Mouse (Mus musculus) left cerebral cortex, adult 2 months (tissue): Measurements from ENCODE around the gene Atp5h. TPM values are rescaled to one million over a fixed set of nuclear protein-coding genes. Genes with fewer than 3 reads are reported as not detected.

Source experiments
- DNase-seq, 2 experiments: peaks; one replicate each; pipeline ENCODE4 v3.0.0; 2021 to 2022; ENCODE audit warnings: low spot score in 2 of 2, mixed read lengths in 1 of 2; ENCODE audit errors: extremely low spot score in 1 of 2
- H3K27ac ChIP-seq: fragments of 200-600 bp; 2 replicates; pipeline ENCODE4 v1.8.1; 2022
- H3K4me3 ChIP-seq: fragments of 200-600 bp; 2 replicates; pipeline ENCODE4 v1.8.1; 2022
- CTCF ChIP-seq: fragments of 200-600 bp; IDR thresholded peaks from 2 replicates; pipeline ENCODE4 v1.8.1; 2022; ENCODE audit warnings: antibody characterized with exemption, mild to moderate bottlenecking, moderate library complexity
- intact Hi-C: fragments of 180-260 bp; cut with DNase I; formaldehyde crosslinking; loops from one replicate; pipeline ENCODE4 v1.15.1; 2025
- microRNA-seq, 2 experiments: library from miRNA; unstranded; fragments of <30 nt; microRNA quantifications; one replicate each; pipeline ENCODE4 v1.2.0; 2021
- total RNA-seq, 2 experiments: library from RNA; stranded (reverse); gene quantifications; 2 replicates each; pipeline ENCODE4 v1.2.3; 2021

Atp5h gene
- total RNA-seq, 2 experiments from 2014 or later, result 436 to 465 TPM

DNA sequence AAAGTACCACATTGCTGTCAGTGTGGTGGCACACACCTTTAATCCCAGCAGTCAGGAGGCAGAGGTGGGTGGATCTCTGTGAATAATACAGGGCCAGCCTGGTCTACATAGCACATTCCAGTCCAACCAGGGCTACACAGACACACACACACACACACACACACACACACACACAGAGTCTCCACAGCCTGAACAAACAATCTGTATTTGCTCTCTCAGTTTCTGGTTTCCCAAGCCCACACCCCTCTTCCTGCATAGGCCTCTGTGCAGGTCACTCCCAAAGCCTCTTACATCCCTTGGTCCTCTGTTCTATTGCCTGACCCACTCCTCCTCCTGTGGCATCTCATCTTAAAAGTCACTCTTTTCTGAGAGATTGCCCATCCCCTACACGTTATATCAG, 47.7 kb downstream of the Atp5h start:
- H3K4me3 ChIP-seq, result no peak overlapping the region
- intact Hi-C loops, result no loop called here
- no peak for DNase-seq
- TF ChIP-seq CTCF, result no peak
- no peak overlapping the region for H3K27ac ChIP-seq

DNA sequence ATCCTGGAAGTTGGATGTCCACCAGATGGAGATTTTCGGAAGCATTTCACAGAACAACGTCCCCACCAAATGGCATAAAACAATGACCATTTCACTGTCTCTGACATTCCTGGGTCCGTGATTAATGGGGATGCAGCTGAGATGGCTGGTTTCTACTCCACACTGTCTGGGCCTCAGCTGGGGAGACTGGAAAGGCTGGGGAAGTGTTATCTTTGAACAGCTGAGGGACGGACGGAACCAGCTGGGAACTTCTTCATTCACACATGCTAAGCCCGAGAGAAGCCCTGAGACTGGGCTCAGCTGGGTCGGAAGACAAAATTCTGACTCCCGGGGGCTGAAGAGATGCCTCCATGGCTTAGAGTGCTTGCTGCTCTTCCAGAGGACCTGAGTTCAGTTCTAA, 48.4 kb downstream of the Atp5h start:
- TF ChIP-seq CTCF, result no peak
- intact Hi-C loops, result no loop called here
- no peak for DNase-seq
- H3K4me3 ChIP-seq, result no peak overlapping the region
- no peak overlapping the region for H3K27ac ChIP-seq

DNA sequence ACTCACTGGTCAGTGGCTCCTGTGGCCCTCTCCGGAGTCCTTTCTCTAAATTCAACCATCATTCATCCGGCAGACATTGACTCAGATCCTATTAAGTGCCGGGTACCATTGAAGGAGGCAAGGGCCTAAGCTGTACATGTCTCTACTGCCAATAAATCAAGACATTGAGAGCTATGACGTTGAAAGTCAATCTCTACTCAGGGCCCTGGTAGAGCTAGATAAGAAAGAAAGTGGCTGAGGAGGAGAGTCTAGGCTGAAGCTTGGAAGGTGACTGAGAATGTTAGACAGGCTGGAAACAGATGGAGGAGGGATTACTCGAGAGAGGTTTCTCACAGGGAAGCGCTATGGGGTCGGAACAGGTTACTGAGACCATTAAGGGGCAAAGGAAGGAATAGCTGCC, 49.4 kb downstream of the Atp5h start:
- TF ChIP-seq CTCF, result no peak
- DNase-seq, result no peak
- intact Hi-C loops, result no loop called here
- Histone ChIP-seq H3K27ac (no peak overlapping the region), H3K4me3 (no peak overlapping the region)

DNA sequence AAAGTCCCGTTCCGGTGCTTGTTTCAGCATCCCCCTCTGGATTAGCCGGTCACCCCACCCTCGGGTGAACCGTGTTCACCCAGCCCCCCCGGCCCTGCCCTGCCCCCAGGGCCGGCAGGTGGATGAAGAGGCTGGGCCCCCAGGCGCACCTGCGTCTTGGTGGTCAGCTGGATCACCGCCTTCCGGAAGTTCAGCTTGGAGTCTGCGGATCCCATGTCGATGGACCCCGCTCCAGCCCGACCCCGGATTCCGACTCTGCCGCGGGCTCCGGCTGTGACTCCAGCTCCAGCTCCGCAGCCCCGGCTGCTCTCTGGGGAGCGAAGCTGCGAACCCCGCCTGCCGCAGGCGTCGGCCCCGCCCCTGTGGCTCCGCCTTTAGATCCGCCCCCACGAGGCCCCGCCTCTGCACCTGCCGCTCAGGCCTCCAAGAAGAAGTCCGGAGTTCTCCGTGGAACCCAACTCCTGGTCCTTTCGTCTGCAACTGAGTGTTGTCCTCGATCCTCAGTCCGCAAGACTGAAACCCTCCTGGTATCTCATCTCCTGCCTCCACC, 52.3 kb downstream of the Atp5h start, which contains the start of gene Hid1:
Gene Hid1, minus strand, starts transcription at position 362 of the 550 bp plus-strand sequence.
- no peak for TF ChIP-seq CTCF
- H3K4me3 ChIP-seq, result peak within 1 kb of the TSS; percentile 86
- DNase-seq, result peak; percentile 89 to 90
- intact Hi-C loops, result no loop called here
- H3K27ac ChIP-seq, result peak within 1 kb of the TSS; percentile 90

DNA sequence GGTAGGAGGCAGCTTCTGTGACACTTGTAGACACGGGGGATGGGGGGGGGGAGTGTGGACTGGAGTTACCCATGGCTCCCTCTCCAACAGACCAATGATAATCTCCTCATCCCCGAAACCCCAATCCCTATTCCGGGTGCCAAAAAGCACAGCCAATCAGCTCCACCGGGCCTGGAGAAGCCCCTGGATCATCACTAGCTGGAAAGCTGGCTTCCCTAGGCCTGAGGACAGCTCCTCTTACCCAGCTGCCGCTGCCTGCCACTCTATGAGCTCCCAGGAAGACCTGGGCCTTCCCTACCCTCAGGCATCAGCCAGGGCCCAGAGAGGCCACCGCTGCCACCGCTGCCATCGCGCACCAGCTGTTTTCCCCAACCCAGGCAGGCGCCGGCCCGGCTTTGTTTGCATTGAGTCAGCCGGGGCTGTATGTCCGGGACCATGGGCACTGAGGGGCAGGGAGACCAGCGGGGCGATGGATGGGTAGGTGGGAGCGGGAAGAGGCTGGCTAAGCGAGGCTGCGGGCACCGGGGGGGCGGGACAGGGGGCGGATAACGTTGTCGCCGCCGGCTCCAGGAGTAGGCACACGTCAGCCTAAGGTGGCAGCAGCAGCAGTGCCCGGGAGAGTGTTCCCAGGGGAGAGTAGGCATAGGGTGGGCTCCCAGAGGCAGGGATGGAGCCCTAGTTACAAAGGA, 52.9 kb downstream of the Atp5h start:
- H3K27ac ChIP-seq, result peak overlapping the region; percentile 90
- peak overlapping the region; percentile 86 for H3K4me3 ChIP-seq
- intact Hi-C loops, result no loop called here
- peak; percentile 57 to 59 for DNase-seq
- TF ChIP-seq CTCF, result no peak

DNA sequence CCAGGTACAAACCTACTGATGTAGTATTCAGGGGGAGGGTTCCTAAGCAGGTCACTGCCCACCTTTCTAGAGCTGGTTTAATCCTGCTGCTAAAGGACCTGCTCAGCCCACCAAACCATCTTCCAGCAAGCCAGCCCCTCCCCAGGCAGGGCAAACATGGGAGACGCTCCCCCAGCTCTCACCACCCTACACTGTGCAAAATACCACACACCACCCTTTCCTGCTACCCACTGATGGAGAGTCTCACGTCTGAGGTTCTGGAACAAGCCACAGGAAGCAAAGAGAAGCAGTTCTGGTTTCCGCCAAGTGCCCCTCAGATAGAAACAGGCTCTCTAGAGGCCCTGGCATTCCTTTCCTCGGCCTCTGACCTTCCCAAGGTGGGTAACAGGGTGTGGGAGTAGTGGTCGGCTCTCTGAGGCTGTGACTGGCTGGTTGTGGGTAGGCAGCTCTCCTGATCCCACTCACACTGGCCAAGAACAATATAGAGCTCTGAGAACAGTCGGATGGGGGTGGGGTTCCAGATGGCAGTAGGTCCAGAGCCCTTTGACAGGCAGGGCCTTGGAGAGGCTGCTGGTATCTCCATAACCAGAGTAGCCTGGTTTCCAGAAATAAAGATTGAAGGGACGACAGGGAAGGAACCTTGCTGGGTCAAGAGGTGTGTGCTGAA, 53.6 kb downstream of the Atp5h start:
- peak overlapping the region; percentile 86 for H3K4me3 ChIP-seq
- DNase-seq, result no peak
- no peak for TF ChIP-seq CTCF
- peak overlapping the region; percentile 6 for H3K27ac ChIP-seq
- intact Hi-C loops, result no loop called here

Small RNA genes within 50 kb of the gene (microRNA-seq; reads per million reads assigned to microRNA genes)
- gene Mir3968, result 0 to 0.24 reads per million in 2 experiments

Other genes with a start within 250 kb of the Atp5h start
- 10 to 100 TPM; 16.2 to 16.8 TPM for gene Tmem104, start 232.5 kb downstream of the Atp5h start, total RNA-seq
- gene Nat9, start 232.1 kb downstream of the Atp5h start, total RNA-seq, result 10 to 100 TPM; 23.1 to 25.6 TPM
- gene Grin2c, start 152.7 kb downstream of the Atp5h start, total RNA-seq, result 10 to 100 TPM; 37.4 to 40.0 TPM
- gene Fdxr, start 142.9 kb downstream of the Atp5h start, total RNA-seq, result 10 to 100 TPM; 15.9 to 17.9 TPM
- gene Fads6, start 122.3 kb downstream of the Atp5h start, total RNA-seq, result 10 to 100 TPM; 11.4 to 13.5 TPM
- 1 to 10 TPM; 1.4 to 2.7 TPM for gene Otop2, start 112.8 kb downstream of the Atp5h start, total RNA-seq
- gene Ush1g, start 97.9 kb downstream of the Atp5h start, total RNA-seq, result under 1 TPM; 0.36 to 0.44 TPM
- not detected for gene Otop3, start 85.2 kb downstream of the Atp5h start, total RNA-seq
- gene Hid1, start 52.2 kb downstream of the Atp5h start, total RNA-seq, result 100 to 1,000 TPM; 117 to 121 TPM
- gene Cdr2l, start 38.0 kb downstream of the Atp5h start, total RNA-seq, result 10 to 100 TPM; 25.0 to 26.4 TPM
- gene Mrpl58, start 16.2 kb downstream of the Atp5h start, total RNA-seq, result 100 to 1,000 TPM; 113 to 118 TPM
- 10 to 100 TPM; 72.4 to 76.2 TPM for gene Kctd2, start 166 bp upstream of the Atp5h start, total RNA-seq
- gene Trim80, start 20.6 kb upstream of the Atp5h start, total RNA-seq, result under 1 TPM in 1 of 2 experiments, not detected in 1; 0.16 TPM
- gene Slc16a5, start 42.5 kb upstream of the Atp5h start, total RNA-seq, result not detected
- gene Armc7, start 55.7 kb upstream of the Atp5h start, total RNA-seq, result 10 to 100 TPM; 11.9 to 18.0 TPM
- gene Nt5c, start 71.9 kb upstream of the Atp5h start, total RNA-seq, result 10 to 100 TPM; 57.6 to 67.2 TPM
- gene Jpt1, start 94.4 kb upstream of the Atp5h start, total RNA-seq, result 100 to 1,000 TPM; 158 to 161 TPM
- gene Sumo2, start 116.3 kb upstream of the Atp5h start, total RNA-seq, result 100 to 1,000 TPM; 274 TPM
- 10 to 100 TPM; 48.3 to 52.7 TPM for gene Nup85, start 144.5 kb upstream of the Atp5h start, total RNA-seq
- gene Mrps7, start 184.0 kb upstream of the Atp5h start, total RNA-seq, result 10 to 100 TPM; 51.5 to 51.7 TPM
- gene Gga3, start 184.1 kb upstream of the Atp5h start, total RNA-seq, result 10 to 100 TPM; 83.9 to 95.1 TPM
- gene Mif4gd, start 193.0 kb upstream of the Atp5h start, total RNA-seq, result 10 to 100 TPM; 15.6 to 16.0 TPM
- 10 to 100 TPM; 57.2 to 59.5 TPM for gene Slc25a19, start 208.3 kb upstream of the Atp5h start, total RNA-seq